Mouse (Mus musculus): Measurements from ENCODE around the gene Tank.

DNA sequence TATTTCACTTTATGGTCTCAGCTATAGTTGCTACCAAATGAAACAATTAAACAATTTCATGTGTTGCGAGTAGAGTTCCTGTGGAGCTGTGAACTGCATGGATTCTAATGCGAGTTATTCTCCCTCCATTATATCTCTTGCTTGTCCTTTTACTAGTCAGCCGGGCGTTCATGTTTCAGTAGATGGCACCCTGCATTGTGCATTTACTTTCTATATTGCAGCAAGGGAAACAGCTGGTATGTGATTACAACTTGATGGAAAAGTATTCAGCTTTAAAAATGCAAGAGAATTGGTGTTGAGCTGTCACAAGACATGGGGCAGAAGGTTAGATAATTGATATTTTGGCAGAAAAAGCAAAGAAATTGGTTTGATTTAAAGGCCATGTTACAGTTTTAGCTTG, 72.8 kb downstream of the Tank start:
- no peak for TF ChIP-seq CTCF (IDR thresholded peaks at IDR 0.05; ENCODE audit: low read depth)
- TF ChIP-seq EP300 (optimal IDR thresholded peaks at IDR 0.05): no peak
